Mouse (Mus musculus) forebrain, embryonic 13.5 days (tissue): ENCODE data around the gene Gm36079. TPM values are rescaled to one million over a fixed set of nuclear protein-coding genes. Genes with fewer than 3 reads are reported as not detected.
A peak's percentile ranks its signal among the peaks of the same experiment; 100 is the strongest.
"Not testable (repeated sequence)": the region's sequence is repeated elsewhere in the genome, so short reads cannot be mapped to it uniquely, and the experiment has no call there.

Experiments
- ATAC-seq: fragments of 200-750 bp; cut with Nextera tagmentation; 2 replicates; pipeline ENCODE4 v1.8.0; 2017
- H3K27ac ChIP-seq: fragments of 300-500 bp; sonication (generic); 2 replicates; pipeline ENCODE4 v1.5.1; 2015; ENCODE audit warnings: inconsistent platforms, mild to moderate bottlenecking, moderate library complexity
- H3K27me3 ChIP-seq: fragments of 300-500 bp; sonication (generic); 2 replicates; pipeline ENCODE4 v1.6.1; 2015; ENCODE audit warnings: mild to moderate bottlenecking, inconsistent platforms
- H3K36me3 ChIP-seq: fragments of 300-500 bp; sonication (generic); 2 replicates; pipeline ENCODE4 v1.6.1; 2015; ENCODE audit warnings: mild to moderate bottlenecking, inconsistent platforms; ENCODE audit not compliant: poor library complexity, severe bottlenecking
- H3K4me1 ChIP-seq: fragments of 300-500 bp; sonication (generic); 2 replicates; pipeline ENCODE4 v1.6.1; 2015; ENCODE audit warnings: inconsistent platforms
- H3K4me2 ChIP-seq: fragments of 300-500 bp; sonication (generic); 2 replicates; pipeline ENCODE4 v1.6.1; 2015; ENCODE audit warnings: inconsistent platforms, mild to moderate bottlenecking, moderate library complexity
- H3K4me3 ChIP-seq: fragments of 300-500 bp; sonication (generic); 2 replicates; pipeline ENCODE4 v1.5.1; 2015; ENCODE audit warnings: mild to moderate bottlenecking, inconsistent platforms
- H3K9ac ChIP-seq: fragments of 300-500 bp; sonication (generic); 2 replicates; pipeline ENCODE4 v1.6.1; 2015; ENCODE audit warnings: mild to moderate bottlenecking, inconsistent platforms
- H3K9me3 ChIP-seq: fragments of 300-500 bp; sonication (generic); replicated peaks from 2 replicates; pipeline ENCODE4 v1.6.1; 2016; ENCODE audit warnings: inconsistent platforms
- WGBS: fragments of 180-500 bp; shearing (Covaris S2); methylation state at CpG from one replicate; pipeline ENCODE4 v1.1.7; 2015; 5-methylcytosine and 5-hydroxymethylcytosine counted together
- polyA plus RNA-seq: library from polyadenylated mRNA; unstranded; fragments of >200 nt; fragmentation: Nextera tagmentation; extraction: Ambion mirVana; gene quantifications from 2 replicates; pipeline ENCODE4 v1.2.1, GENCODE M21; 2015

The Gm36079 gene
- polyA plus RNA-seq, 1 experiment from 2014 or later: not detected

GRCm38 (mm10) chr13:120010068-120010467 is 16.7 kb downstream of the Gm36079 start:
- H3K4me1 ChIP-seq, ATAC-seq, H3K9ac ChIP-seq, H3K9me3 ChIP-seq, H3K27me3 ChIP-seq, H3K27ac ChIP-seq, H3K36me3 ChIP-seq, H3K4me2 ChIP-seq, H3K4me3 ChIP-seq: not testable (repeated sequence)

- not testable (repeated sequence) for H3K27ac ChIP-seq, H3K4me3 ChIP-seq, H3K4me2 ChIP-seq, H3K9ac ChIP-seq, H3K9me3 ChIP-seq, H3K27me3 ChIP-seq, H3K4me1 ChIP-seq, ATAC-seq, H3K36me3 ChIP-seq
- WGBS: no CpG with 5 or more reads among the region's 4 CpGs
Measured at GRCm38 (mm10) chr13:119999215-119999614, 27.6 kb downstream of the Gm36079 start.

GRCm38 (mm10) chr13:119998442-119999086 is 28.2 kb downstream of the Gm36079 start:
- H3K4me1 ChIP-seq, H3K27ac ChIP-seq, H3K9ac ChIP-seq, H3K27me3 ChIP-seq, H3K36me3 ChIP-seq, H3K4me3 ChIP-seq, H3K9me3 ChIP-seq, H3K4me2 ChIP-seq: not testable (repeated sequence)
- ATAC-seq: peak; percentile 73; the same call in 1 of the 2 replicates
- WGBS: no CpG with 5 or more reads among the region's 22 CpGs

GRCm38 (mm10) chr13:119991917-119992496 is 34.8 kb downstream of the Gm36079 start:
- H3K27ac ChIP-seq, H3K4me2 ChIP-seq, H3K27me3 ChIP-seq, H3K9me3 ChIP-seq, H3K9ac ChIP-seq, ATAC-seq, H3K4me1 ChIP-seq, H3K4me3 ChIP-seq, H3K36me3 ChIP-seq: not testable (repeated sequence)
- WGBS: no CpG with 5 or more reads among the region's 10 CpGs

GRCm38 (mm10) chr13:119991264-119991663 is 35.5 kb downstream of the Gm36079 start:
- not testable (repeated sequence) for H3K4me1 ChIP-seq, H3K9ac ChIP-seq, ATAC-seq, H3K4me3 ChIP-seq, H3K27me3 ChIP-seq, H3K27ac ChIP-seq, H3K4me2 ChIP-seq, H3K36me3 ChIP-seq, H3K9me3 ChIP-seq
- WGBS: no CpG with 5 or more reads among the region's 13 CpGs

Other genes starting within 250 kb of the Gm36079 start
- 52.8 and 53.4 TPM in 2 replicates for gene Zfp131, start 236.1 kb downstream of the Gm36079 start, polyA plus RNA-seq
- not detected in 2 replicates for gene AF067063, start 196.8 kb downstream of the Gm36079 start, polyA plus RNA-seq
- not detected in 2 replicates for gene D13Ertd608e, start 191.0 kb downstream of the Gm36079 start, polyA plus RNA-seq
- gene Tcstv1, start 132.2 kb downstream of the Gm36079 start, polyA plus RNA-seq: not detected in 2 replicates
- gene Gm21761, start 97.7 kb downstream of the Gm36079 start, polyA plus RNA-seq: not detected in 2 replicates
- gene B020031M17Rik, start 76.2 kb downstream of the Gm36079 start, polyA plus RNA-seq: not detected in 2 replicates
- gene Gm21188, start 25.2 kb upstream of the Gm36079 start, polyA plus RNA-seq: not detected in 2 replicates
- gene Gm20767, start 113.2 kb upstream of the Gm36079 start, polyA plus RNA-seq: not detected in 2 replicates
- gene Gm21818, start 145.4 kb upstream of the Gm36079 start, polyA plus RNA-seq: not detected in 2 replicates
- not detected in 2 replicates for gene Gm21762, start 188.9 kb upstream of the Gm36079 start, polyA plus RNA-seq
- not detected in 2 replicates for gene Gm21731, start 212.1 kb upstream of the Gm36079 start, polyA plus RNA-seq
- not detected in 2 replicates for gene AF067061, start 236.1 kb upstream of the Gm36079 start, polyA plus RNA-seq